In genomic region chr9:54336532-54337144, GRCm38 (mm10) we compare ENCODE assay signal across 8 mouse cellular contexts. TPM values are rescaled to one million over a fixed set of nuclear protein-coding genes. Genes with fewer than 3 reads are reported as not detected.
DNase-seq lines count a peak whose midpoint lies in the region; ATAC-seq lines count a peak whose summit lies in the region.

No protein-coding gene starts in this region.

- DNase-seq in hindbrain, embryonic 10.5 days (ENCODE audit: low spot score) = peak; percentile 56
- peak; percentile 37 for DNase-seq in adrenal gland, adult 2 months
- DNase-seq in embryo, embryonic 10 days (ENCODE audit: low spot score) = peak; percentile 82
- DNase-seq in heart, postnatal 4 days = peak; percentile 62
- DNase-seq in left cerebral cortex, adult 18-20 months (ENCODE audit: low spot score in 2 of 2) = peak; percentile 59 to 79
- DNase-seq in midbrain, embryonic 14.5 days = peak; percentile 92
- peak; percentile 20 for DNase-seq in testis, postnatal 14 days (ENCODE audit: low spot score)

- no peak overlapping the region for H3K4me3 ChIP-seq in hindbrain, embryonic 10.5 days
- H3K4me3 ChIP-seq in hindbrain, embryonic 16.5 days (ENCODE audit: low read length) = no peak overlapping the region
- no peak overlapping the region for H3K4me3 ChIP-seq in midbrain, embryonic 14.5 days (replicated peaks; ENCODE audit: low read depth, low read length)

- no peak overlapping the region for H3K9ac ChIP-seq in hindbrain, embryonic 16.5 days (ENCODE audit: low read depth, low read length)
- H3K9ac ChIP-seq in midbrain, embryonic 14.5 days (replicated peaks; ENCODE audit: low read length) = no peak overlapping the region

- H3K4me1 ChIP-seq in hindbrain, embryonic 10.5 days (replicated peaks) = peaks cover 11% of the 10 kb centered on the region
- no peaks in the 10 kb centered on the region; the same call in 1 of the 2 replicates for H3K4me1 ChIP-seq in hindbrain, embryonic 16.5 days (ENCODE audit: control insufficient read depth, insufficient read depth, low read depth, low read length)
- H3K4me1 ChIP-seq in midbrain, embryonic 14.5 days (ENCODE audit: control insufficient read depth, insufficient read depth, low read length) = no peaks in the 10 kb centered on the region

- no peaks in the 10 kb centered on the region for H3K9me3 ChIP-seq in hindbrain, embryonic 10.5 days
- H3K9me3 ChIP-seq in hindbrain, embryonic 16.5 days (ENCODE audit: control insufficient read depth, low read length) = no peaks in the 10 kb centered on the region
- no peaks in the 10 kb centered on the region for H3K9me3 ChIP-seq in midbrain, embryonic 14.5 days (ENCODE audit: control insufficient read depth, low read length)

- no peaks in the 10 kb centered on the region for H3K27me3 ChIP-seq in hindbrain, embryonic 10.5 days (ENCODE audit: insufficient read depth, poor library complexity, severe bottlenecking)
- H3K27me3 ChIP-seq in hindbrain, embryonic 16.5 days (replicated peaks; ENCODE audit: control insufficient read depth, insufficient read depth, low read length) = no peaks in the 10 kb centered on the region
- H3K27me3 ChIP-seq in midbrain, embryonic 14.5 days (ENCODE audit: control insufficient read depth, insufficient read depth, low read length) = no peaks in the 10 kb centered on the region

- H3K4me2 ChIP-seq in hindbrain, embryonic 16.5 days (ENCODE audit: low read length) = no peak overlapping the region
- no peak overlapping the region for H3K4me2 ChIP-seq in midbrain, embryonic 14.5 days (ENCODE audit: low read length)

- no peak for ATAC-seq in hindbrain, embryonic 16.5 days
- ATAC-seq in midbrain, embryonic 14.5 days (ENCODE audit: low FRiP score, low TSS enrichment) = no peak

- 0 out of 2 replicates have a peak overlapping the region, but pooled peaks have one; percentile 23 for H3K27ac ChIP-seq in hindbrain, embryonic 10.5 days
- H3K27ac ChIP-seq in hindbrain, embryonic 16.5 days (ENCODE audit: low read depth, low read length) = no peak overlapping the region
- H3K27ac ChIP-seq in midbrain, embryonic 14.5 days (replicated peaks; ENCODE audit: low read depth, low read length) = no peak overlapping the region

- 47% methylated on average over 6 of the region's 6 CpGs for WGBS in hindbrain, embryonic 10.5 days
- 53% methylated on average over 6 of the region's 6 CpGs for WGBS in hindbrain, embryonic 16.5 days
- WGBS in midbrain, embryonic 14.5 days = 52% methylated on average over 6 of the region's 6 CpGs

- H3K36me3 ChIP-seq in hindbrain, embryonic 10.5 days = no peaks in the 10 kb centered on the region
- no peaks in the 10 kb centered on the region for H3K36me3 ChIP-seq in hindbrain, embryonic 16.5 days (ENCODE audit: control insufficient read depth, insufficient read depth, low read length)
- H3K36me3 ChIP-seq in midbrain, embryonic 14.5 days (ENCODE audit: control insufficient read depth, insufficient read depth, low read length) = no peaks in the 10 kb centered on the region

RNA-seq across cellular contexts. Expression of gene Gldn, which starts 50.4 kb away (rescaled TPM):
- 0.07 and 0.20 TPM in 2 replicates for polyA plus RNA-seq in hindbrain, embryonic 10.5 days (2016; fragmentation: Nextera tagmentation; extraction: Ambion mirVana)
- 0.30 and 0.45 TPM in 2 replicates for polyA plus RNA-seq in hindbrain, embryonic 16.5 days (2015; fragmentation: Nextera tagmentation; extraction: Ambion mirVana)
- total RNA-seq in adrenal gland, adult 2 months (2021) = 1 to 10 TPM; 5.5 to 7.5 TPM
- polyA plus RNA-seq in adrenal gland, adult 2 months (2012; rRNA removed) = 0.88 and 1.1 TPM in 2 replicates
- under 1 TPM in 1 of 2 experiments, not detected in 1; 0.11 TPM for total RNA-seq in heart, postnatal 4 days (2021)
- under 1 TPM; 0.73 to 0.81 TPM for total RNA-seq in left cerebral cortex, adult 18-20 months (2021)
- 0.21 and 0.30 TPM in 2 replicates for polyA plus RNA-seq in midbrain, embryonic 14.5 days (2014; fragmentation: Nextera tagmentation; extraction: Ambion mirVana)

Comparison
In these comparisons a context has a peak if more than half of its experiments do, and no peak if none do; other contexts are left out.
1. DNase-seq: peak in every context shown above with its lines; median percentile 92 in midbrain, embryonic 14.5 days; 82 in embryo, embryonic 10 days; 69 in left cerebral cortex, adult 18-20 months; 62 in heart, postnatal 4 days; 56 in hindbrain, embryonic 10.5 days; 37 in adrenal gland, adult 2 months; 20 in testis, postnatal 14 days.